Mouse (Mus musculus): ENCODE results near the gene Adam6b. TPM values are rescaled to one million over a fixed set of nuclear protein-coding genes. Genes with fewer than 3 reads are reported as not detected.

Adam6b gene
- 2.5 TPM for total RNA-seq (2023)

DNA sequence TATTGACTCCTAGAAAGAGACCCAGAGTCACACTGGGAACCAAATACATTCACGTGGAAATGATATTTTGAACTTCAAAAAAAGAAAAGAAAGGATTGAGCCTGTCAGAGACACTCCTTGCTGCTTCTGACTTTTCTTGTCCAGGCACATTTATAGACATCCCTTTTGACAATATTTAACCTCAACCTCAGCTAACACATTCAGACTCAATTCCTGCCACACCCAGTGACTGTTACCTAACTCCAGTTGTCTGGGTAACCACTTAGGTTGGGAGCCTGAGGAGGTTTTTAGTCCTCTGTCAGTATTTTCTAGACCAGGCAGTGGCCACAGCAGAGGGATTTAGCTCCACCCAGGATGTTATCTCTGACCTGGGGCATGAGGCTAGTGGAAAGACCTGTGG lies at the start of gene Adam6b:
Adam6b (plus strand) TSS at position 301 of the 400 bp plus-strand sequence.

Other genes starting within 250 kb of the Adam6b start
- gene Adam6a, start 54.4 kb downstream of the Adam6b start, total RNA-seq (2023), result not detected

Data from CD4-positive naive resting alpha-beta T cell, adult 76 days (primary cell).